Mouse (Mus musculus) myocyte (in vitro differentiated cells): ENCODE measurements around the gene Trat1. TPM values are rescaled to one million over a fixed set of nuclear protein-coding genes. Genes with fewer than 3 reads are reported as not detected.

Experiments used
- H3K27me3 ChIP-seq: one replicate; pipeline ENCODE4 v1.6.1; 2011; ENCODE audit not compliant: control insufficient read depth, insufficient read depth, insufficient read length
- H3K36me3 ChIP-seq: one replicate; pipeline ENCODE4 v1.6.1; 2011; ENCODE audit not compliant: control insufficient read depth, insufficient read depth
- H3K4me2 ChIP-seq: one replicate; pipeline ENCODE4 v1.6.1; 2011; ENCODE audit warnings: low read depth, control low read depth
- H3K4me3 ChIP-seq: one replicate; pipeline ENCODE4 v1.5.1; 2011; ENCODE audit warnings: mild to moderate bottlenecking, control low read depth, moderate library complexity
- H3K79me2 ChIP-seq: one replicate; pipeline ENCODE4 v1.6.1; 2011; ENCODE audit not compliant: control insufficient read depth, insufficient read depth
- H3ac ChIP-seq: one replicate; pipeline ENCODE4 v1.6.1; 2011; ENCODE audit not compliant: control insufficient read depth, insufficient read length
- CEBPB ChIP-seq: IDR thresholded peaks from 2 replicates; pipeline ENCODE4 v1.6.1; 2011; ENCODE audit warnings: mild to moderate bottlenecking, moderate library complexity; ENCODE audit not compliant: poor library complexity, insufficient read depth, severe bottlenecking
- E2F4 ChIP-seq: IDR thresholded peaks from one replicate; pipeline ENCODE4 v1.6.1; 2011; ENCODE audit warnings: mild to moderate bottlenecking, control low read depth, moderate library complexity; ENCODE audit not compliant: insufficient read depth
- MAX ChIP-seq: IDR thresholded peaks from one replicate; pipeline ENCODE4 v1.6.1; 2011; ENCODE audit warnings: low read depth, mild to moderate bottlenecking, control low read depth
- MYOD1 ChIP-seq, 3 experiments: IDR thresholded peaks; one replicate each; pipeline ENCODE4 v1.6.1; 2011; ENCODE audit warnings: control low read depth in 2 of 3, low read depth in 2 of 3, mild to moderate bottlenecking in 2 of 3, moderate library complexity in 1 of 3; ENCODE audit not compliant: insufficient read length in 2 of 3, control insufficient read depth in 1 of 3
- MYOG ChIP-seq, 3 experiments: IDR thresholded peaks; one replicate each; pipeline ENCODE4 v1.6.1; 2011; ENCODE audit warnings: control low read depth in 2 of 3, low read depth in 2 of 3, mild to moderate bottlenecking in 2 of 3; ENCODE audit not compliant: insufficient read length in 2 of 3, control insufficient read depth in 1 of 3, insufficient read depth in 1 of 3
- POLR2A ChIP-seq: IDR thresholded peaks from one replicate; pipeline ENCODE4 v1.6.1; 2011; ENCODE audit warnings: low read depth, mild to moderate bottlenecking, control low read depth, moderate library complexity; ENCODE audit not compliant: insufficient read length
- POLR2AphosphoS2 ChIP-seq: IDR thresholded peaks from one replicate; pipeline ENCODE4 v1.6.1; 2011; ENCODE audit warnings: low read depth, control low read depth; ENCODE audit not compliant: insufficient read length
- REST ChIP-seq: IDR thresholded peaks from one replicate; pipeline ENCODE4 v1.6.1; 2011; ENCODE audit warnings: mild to moderate bottlenecking, control low read depth, moderate library complexity; ENCODE audit not compliant: insufficient read depth, insufficient read length
- SRF ChIP-seq: IDR thresholded peaks from one replicate; pipeline ENCODE4 v1.6.1; 2011; ENCODE audit warnings: low read depth; ENCODE audit not compliant: control insufficient read depth, insufficient read length
- TCF12 ChIP-seq: IDR thresholded peaks from one replicate; pipeline ENCODE4 v1.6.1; 2011; ENCODE audit warnings: mild to moderate bottlenecking, control low read depth; ENCODE audit not compliant: poor library complexity, insufficient read depth, severe bottlenecking
- TCF3 ChIP-seq: IDR thresholded peaks from one replicate; pipeline ENCODE4 v1.6.1; 2011; ENCODE audit warnings: low read depth, control low read depth; ENCODE audit not compliant: insufficient read length
- USF1 ChIP-seq: IDR thresholded peaks from one replicate; pipeline ENCODE4 v1.6.1; 2011; ENCODE audit warnings: low read depth, mild to moderate bottlenecking, control low read depth, moderate library complexity
- polyA plus RNA-seq: library from polyadenylated mRNA; unstranded; fragments of >200 nt; fragmentation: generic; extraction: Trizol; gene quantifications from one replicate; pipeline ENCODE4 v1.2.1, GENCODE M21; 2012; ENCODE audit warnings: missing spikeins

Trat1 gene
- polyA plus RNA-seq, 1 experiment: not detected

DNA sequence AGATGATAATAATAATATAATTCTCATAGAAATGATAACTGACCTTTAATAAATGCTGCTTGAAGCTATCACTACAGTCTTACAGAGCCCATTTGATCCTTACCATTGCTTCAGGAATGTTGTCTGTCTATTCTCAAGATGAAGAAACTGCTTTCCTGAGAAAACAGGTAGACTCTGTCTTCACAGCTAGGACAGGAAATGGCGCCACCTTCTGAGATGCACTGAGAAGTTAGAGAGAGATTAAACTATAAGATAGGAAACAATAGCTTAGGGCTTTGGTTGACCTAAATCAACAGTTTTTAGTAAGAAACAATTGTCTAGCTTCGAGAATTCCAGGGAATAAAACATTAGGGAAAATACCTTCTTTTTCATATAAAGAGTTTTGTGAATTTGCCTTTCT lies 37.6 kb upstream of the Trat1 start:
- H3K27me3 ChIP-seq: no peaks in the 10 kb centered on the region
- H3K36me3 ChIP-seq: no peaks in the 10 kb centered on the region
- no peak overlapping the region for H3K4me3 ChIP-seq
- H3ac ChIP-seq: no peak overlapping the region
- TF ChIP-seq MYOD1 (IDR thresholded peaks at IDR 0.05; ENCODE audit: control insufficient read depth in 1 of 3, insufficient read length in 2 of 3, low read depth in 2 of 3): no peak
- TF ChIP-seq CEBPB: no peak
- no peak for TF ChIP-seq TCF12
- no peak for TF ChIP-seq REST
- TF ChIP-seq MAX: no peak
- no peak for TF ChIP-seq MYOG (IDR thresholded peaks at IDR 0.05; ENCODE audit: control insufficient read depth in 1 of 3, insufficient read depth in 1 of 3, insufficient read length in 2 of 3, low read depth in 2 of 3)
- TF ChIP-seq E2F4: no peak
- TF ChIP-seq POLR2A: no peak
- TF ChIP-seq POLR2AphosphoS2: no peak
- no peak for TF ChIP-seq SRF
- no peak for TF ChIP-seq TCF3
- H3K4me2 ChIP-seq: no peak overlapping the region
- H3K79me2 ChIP-seq: no peaks in the 10 kb centered on the region

DNA sequence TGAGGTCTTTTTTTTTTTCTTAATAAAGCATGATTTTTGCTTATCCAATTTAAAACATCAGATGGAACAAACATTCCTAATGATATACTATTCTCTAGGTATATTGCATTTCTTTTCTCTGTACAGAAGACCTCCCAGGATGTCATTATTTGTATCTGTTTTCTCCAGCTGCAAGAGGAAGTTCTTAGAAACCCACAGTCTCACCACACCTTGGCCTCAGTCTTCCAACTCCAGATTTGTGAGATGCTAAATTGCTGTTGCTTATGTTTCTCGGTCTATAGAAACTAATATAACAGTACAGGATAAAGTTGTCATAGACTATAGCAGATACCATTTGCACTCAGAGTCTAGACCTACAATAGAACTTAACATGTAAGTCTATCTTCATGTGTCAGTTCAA lies 34.7 kb upstream of the Trat1 start:
- TF ChIP-seq POLR2A (no peak), POLR2AphosphoS2 (no peak), SRF (no peak), MYOD1 (IDR thresholded peaks at IDR 0.05; ENCODE audit: control insufficient read depth in 1 of 3, insufficient read length in 2 of 3, low read depth in 2 of 3) (no peak), MAX (no peak)
- Histone ChIP-seq H3K36me3 (no peaks in the 10 kb centered on the region), H3ac (no peak overlapping the region), H3K4me3 (no peak overlapping the region), H3K27me3 (no peaks in the 10 kb centered on the region), H3K79me2 (no peaks in the 10 kb centered on the region), H3K4me2 (no peak overlapping the region)

DNA sequence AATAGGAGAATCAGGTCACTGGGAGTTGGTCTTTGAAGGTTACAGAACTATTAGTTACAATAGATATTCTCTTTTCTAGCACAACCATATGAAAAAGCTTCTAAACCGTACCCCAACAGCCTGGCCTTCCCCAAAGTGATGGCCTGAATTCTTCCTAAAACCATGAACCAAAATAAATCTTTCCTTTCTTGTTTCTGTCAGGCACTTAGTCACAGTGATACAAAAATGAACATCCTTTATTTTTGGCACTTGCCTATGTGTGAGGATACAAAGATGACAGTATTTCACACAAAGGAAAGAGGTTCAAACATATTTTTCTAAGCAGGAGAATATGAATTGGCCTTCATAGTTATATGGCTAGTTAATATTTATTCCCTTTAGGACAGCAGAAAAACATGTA lies 33.6 kb upstream of the Trat1 start:
- Histone ChIP-seq H3K4me3 (no peak overlapping the region), H3K27me3 (no peaks in the 10 kb centered on the region), H3K4me2 (no peak overlapping the region), H3K36me3 (no peaks in the 10 kb centered on the region), H3K79me2 (no peaks in the 10 kb centered on the region), H3ac (no peak overlapping the region)
- TF ChIP-seq MAX (no peak), REST (no peak), CEBPB (no peak), MYOD1 (IDR thresholded peaks at IDR 0.05; ENCODE audit: control insufficient read depth in 1 of 3, insufficient read length in 2 of 3, low read depth in 2 of 3) (no peak), TCF3 (no peak), E2F4 (no peak), USF1 (no peak)

DNA sequence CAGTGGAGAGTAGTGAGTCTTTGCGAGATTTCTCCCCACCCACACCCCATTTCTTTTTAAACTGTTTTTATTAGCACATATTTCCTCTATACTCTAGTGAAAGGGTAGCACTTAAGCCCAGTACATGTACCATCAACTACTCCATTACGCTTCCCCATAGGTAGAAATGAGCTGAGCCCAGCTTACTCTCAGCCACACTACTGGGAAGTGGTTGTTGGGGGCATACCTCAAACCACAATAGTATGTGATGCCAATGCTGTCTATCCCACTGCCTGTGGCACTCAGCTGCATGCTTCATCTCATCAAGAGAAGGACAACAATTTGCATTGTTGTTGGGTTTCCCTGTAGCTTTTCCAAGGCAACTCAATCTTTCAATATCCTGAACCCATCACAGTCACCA lies 29.1 kb upstream of the Trat1 start:
- H3K79me2 ChIP-seq: no peaks in the 10 kb centered on the region
- H3K4me2 ChIP-seq: no peak overlapping the region
- no peak overlapping the region for H3K4me3 ChIP-seq
- H3K36me3 ChIP-seq: no peaks in the 10 kb centered on the region
- TF ChIP-seq TCF12: no peak
- TF ChIP-seq TCF3: no peak
- TF ChIP-seq POLR2A: no peak
- TF ChIP-seq USF1: no peak
- no peak for TF ChIP-seq E2F4
- no peak for TF ChIP-seq MYOG (IDR thresholded peaks at IDR 0.05; ENCODE audit: control insufficient read depth in 1 of 3, insufficient read depth in 1 of 3, insufficient read length in 2 of 3, low read depth in 2 of 3)
- TF ChIP-seq POLR2AphosphoS2: no peak
- no peak for TF ChIP-seq CEBPB
- no peak for TF ChIP-seq SRF
- TF ChIP-seq REST: no peak
- no peak for TF ChIP-seq MYOD1 (IDR thresholded peaks at IDR 0.05; ENCODE audit: control insufficient read depth in 1 of 3, insufficient read length in 2 of 3, low read depth in 2 of 3)
- no peak for TF ChIP-seq MAX
- H3ac ChIP-seq: no peak overlapping the region
- no peaks in the 10 kb centered on the region for H3K27me3 ChIP-seq

DNA sequence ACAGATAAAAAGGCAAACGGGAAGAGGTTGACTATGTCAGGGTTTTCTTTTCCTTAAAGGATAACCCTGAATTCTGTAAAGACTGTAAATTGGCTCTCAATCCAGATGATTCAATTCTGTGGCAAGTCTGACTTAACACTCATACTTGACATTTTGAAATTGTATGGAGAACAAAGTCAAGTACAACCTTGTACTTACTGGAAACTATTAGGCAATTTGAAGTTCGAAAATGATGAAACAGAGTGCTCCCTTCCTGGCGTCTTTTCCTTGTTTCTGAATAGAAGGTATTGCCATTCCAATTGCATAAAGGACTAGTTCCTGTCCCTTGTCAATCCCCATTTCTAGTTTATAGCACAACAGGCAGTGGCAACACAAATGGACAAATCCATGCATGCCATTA lies 27.6 kb upstream of the Trat1 start:
- H3ac ChIP-seq: no peak overlapping the region
- H3K79me2 ChIP-seq: no peaks in the 10 kb centered on the region
- H3K4me2 ChIP-seq: no peak overlapping the region
- no peaks in the 10 kb centered on the region for H3K36me3 ChIP-seq
- no peaks in the 10 kb centered on the region for H3K27me3 ChIP-seq
- no peak for TF ChIP-seq MAX
- TF ChIP-seq CEBPB: no peak
- TF ChIP-seq TCF3: no peak
- no peak for TF ChIP-seq USF1
- TF ChIP-seq MYOG (IDR thresholded peaks at IDR 0.05; ENCODE audit: control insufficient read depth in 1 of 3, insufficient read depth in 1 of 3, insufficient read length in 2 of 3, low read depth in 2 of 3): no peak
- no peak for TF ChIP-seq REST
- no peak for TF ChIP-seq TCF12
- TF ChIP-seq POLR2A: no peak
- TF ChIP-seq MYOD1 (IDR thresholded peaks at IDR 0.05; ENCODE audit: control insufficient read depth in 1 of 3, insufficient read length in 2 of 3, low read depth in 2 of 3): no peak
- TF ChIP-seq SRF: no peak
- TF ChIP-seq POLR2AphosphoS2: no peak
- no peak overlapping the region for H3K4me3 ChIP-seq
